Mouse (Mus musculus): ENCODE results near the gene Derl2. TPM values are rescaled to one million over a fixed set of nuclear protein-coding genes. Genes with fewer than 3 reads are reported as not detected.

Derl2 gene
- total and polyA plus RNA-seq, 2 experiments: 49.4 to 59.0 TPM

- Histone ChIP-seq H3K36me3 (ENCODE audit: control insufficient read depth, insufficient read depth, low read length) (peaks cover 76% of the 10 kb centered on the region), H3K27ac (replicated peaks; ENCODE audit: insufficient read depth, low read depth, low read length) (no peak overlapping the region), H3K79me2 (ENCODE audit: control insufficient read depth, insufficient read depth, low read length) (peaks cover 3% of the 10 kb centered on the region; the same call in 1 of the 2 replicates), H3K27me3 (ENCODE audit: control insufficient read depth, insufficient read depth, low read length) (no peaks in the 10 kb centered on the region), H3K4me3 (ENCODE audit: insufficient read depth, low read depth, low read length) (no peak overlapping the region), H3K9ac (ENCODE audit: low read depth, low read length) (no peak overlapping the region), H3K4me1 (ENCODE audit: control insufficient read depth, insufficient read depth, low read length) (no peaks in the 10 kb centered on the region)
- no peak for DNase-seq (ENCODE audit: extremely low read depth, low read depth, low spot score)
- TF ChIP-seq POLR2A (IDR thresholded peaks at IDR 0.05; ENCODE audit: extremely low read depth, insufficient read depth, low read length): no peak
- no peak for TF ChIP-seq CTCF (IDR thresholded peaks at IDR 0.05; ENCODE audit: low read depth, low read length)
- WGBS: 94% methylated on average over 5 of the region's 5 CpGs
Measured at GRCm38 (mm10) chr11:70960786-70961554, 58.7 kb downstream of the Derl2 start.

Other genes starting within 250 kb of the Derl2 start
- 1.7 and 1.9 TPM in 2 replicates for gene Scimp, start 207.3 kb downstream of the Derl2 start, total RNA-seq (2014; rRNA removed)
- 0.93 and 2.0 TPM in 2 replicates for gene Scimp, start 207.3 kb downstream of the Derl2 start, polyA plus RNA-seq (2012; rRNA removed)
- 27.9 and 29.1 TPM in 2 replicates for gene Rabep1, start 175.1 kb downstream of the Derl2 start, total RNA-seq (2014; rRNA removed)
- 3.3 and 3.5 TPM in 2 replicates for gene Rabep1, start 175.1 kb downstream of the Derl2 start, polyA plus RNA-seq (2012; rRNA removed)
- 26.9 and 28.9 TPM in 2 replicates for gene Nup88, start 49.9 kb downstream of the Derl2 start, total RNA-seq (2014; rRNA removed)
- gene Nup88, start 49.9 kb downstream of the Derl2 start, polyA plus RNA-seq (2012; rRNA removed): 11.6 and 14.3 TPM in 2 replicates
- gene Rpain, start 49.6 kb downstream of the Derl2 start, total RNA-seq (2014; rRNA removed): 48.1 and 51.5 TPM in 2 replicates
- gene Rpain, start 49.6 kb downstream of the Derl2 start, polyA plus RNA-seq (2012; rRNA removed): 32.5 and 38.5 TPM in 2 replicates
- 39.0 and 51.7 TPM in 2 replicates for gene C1qbp, start 36.8 kb downstream of the Derl2 start, total RNA-seq (2014; rRNA removed)
- gene C1qbp, start 36.8 kb downstream of the Derl2 start, polyA plus RNA-seq (2012; rRNA removed): 128 and 152 TPM in 2 replicates
- 7.8 and 9.0 TPM in 2 replicates for gene Dhx33, start 15.4 kb downstream of the Derl2 start, total RNA-seq (2014; rRNA removed)
- 13.8 and 22.0 TPM in 2 replicates for gene Dhx33, start 15.4 kb downstream of the Derl2 start, polyA plus RNA-seq (2012; rRNA removed)
- 7.8 and 9.7 TPM in 2 replicates for gene Mis12, start 230 bp downstream of the Derl2 start, total RNA-seq (2014; rRNA removed)
- 2.7 and 3.0 TPM in 2 replicates for gene Mis12, start 230 bp downstream of the Derl2 start, polyA plus RNA-seq (2012; rRNA removed)
- gene 6330403K07Rik, start 13.7 kb upstream of the Derl2 start, total RNA-seq (2014; rRNA removed): 0.20 TPM in 1 of 2 replicates, not detected in the other
- not detected in 2 replicates for gene 6330403K07Rik, start 13.7 kb upstream of the Derl2 start, polyA plus RNA-seq (2012; rRNA removed)
- gene Nlrp1a, start 124.9 kb upstream of the Derl2 start, total RNA-seq (2014; rRNA removed): 0.09 and 0.20 TPM in 2 replicates
- 0.04 TPM in 1 of 2 replicates, not detected in the other for gene Nlrp1a, start 124.9 kb upstream of the Derl2 start, polyA plus RNA-seq (2012; rRNA removed)
- 0.46 and 0.67 TPM in 2 replicates for gene Nlrp1b, start 210.9 kb upstream of the Derl2 start, total RNA-seq (2014; rRNA removed)
- gene Nlrp1b, start 210.9 kb upstream of the Derl2 start, polyA plus RNA-seq (2012; rRNA removed): 0.07 and 0.18 TPM in 2 replicates

Data from liver, adult 2 months (tissue).